Mouse (Mus musculus): ENCODE measurements around the gene Xpo6. TPM values are rescaled to one million over a fixed set of nuclear protein-coding genes. Genes with fewer than 3 reads are reported as not detected.

Xpo6 gene
- total RNA-seq, 1 experiment: 92.7 TPM

- Histone ChIP-seq H3K9ac (ENCODE audit: insufficient read depth, low read depth, low read length, poor library complexity, severe bottlenecking) (no peak overlapping the region), H3K4me3 (ENCODE audit: insufficient read depth in 1 of 2, low read depth in 1 of 2, low read length in 2 of 2, poor library complexity in 1 of 2, severe bottlenecking in 1 of 2) (no peak overlapping the region), H3K36me3 (ENCODE audit: control insufficient read depth, insufficient read depth, low read length, poor library complexity, severe bottlenecking) (no peaks in the 10 kb centered on the region), H3K9me3 (ENCODE audit: control insufficient read depth, insufficient read depth, low read depth, low read length) (no peaks in the 10 kb centered on the region), H3K27ac (ENCODE audit: insufficient read depth, low read depth, low read length, poor library complexity, severe bottlenecking) (no peak overlapping the region), H3K4me1 (ENCODE audit: control insufficient read depth in 2 of 2, insufficient read depth in 2 of 2, low read length in 2 of 2, poor library complexity in 1 of 2) (no peaks in the 10 kb centered on the region)
- no peak for DNase-seq (ENCODE audit: low read depth, low spot score)
- TF ChIP-seq HCFC1 (IDR thresholded peaks at IDR 0.05; ENCODE audit: borderline replicate concordance, insufficient read depth, low read length): no peak
- no peak for TF ChIP-seq ZNF384 (IDR thresholded peaks at IDR 0.05; ENCODE audit: low read depth, low read length)
- no peak for TF ChIP-seq ZC3H11A (IDR thresholded peaks at IDR 0.05; ENCODE audit: borderline replicate concordance, low read depth, low read length)
- TF ChIP-seq CHD2 (IDR thresholded peaks at IDR 0.05; ENCODE audit: low read depth, low read length): no peak
- TF ChIP-seq MAFK (IDR thresholded peaks at IDR 0.05; ENCODE audit: insufficient read depth, low read depth, low read length): no peak
- in situ Hi-C loops (cut with MboI; ENCODE audit: low sequenced_read_pairs in 2 of 2, unreplicated experiment in 2 of 2): no loop called here
Observed at GRCm38 (mm10) chr7:126066777-126067176, 133.5 kb downstream of the Xpo6 start.

- H3K27ac ChIP-seq (ENCODE audit: insufficient read depth, low read depth, low read length, poor library complexity, severe bottlenecking): no peak overlapping the region
- H3K4me1 ChIP-seq (ENCODE audit: control insufficient read depth in 2 of 2, insufficient read depth in 2 of 2, low read length in 2 of 2, poor library complexity in 1 of 2): no peaks in the 10 kb centered on the region
- no peaks in the 10 kb centered on the region for H3K9me3 ChIP-seq (ENCODE audit: control insufficient read depth, insufficient read depth, low read depth, low read length)
- H3K9ac ChIP-seq (ENCODE audit: insufficient read depth, low read depth, low read length, poor library complexity, severe bottlenecking): no peak overlapping the region
- DNase-seq (ENCODE audit: low read depth, low spot score): no peak
- TF ChIP-seq ZC3H11A (IDR thresholded peaks at IDR 0.05; ENCODE audit: borderline replicate concordance, low read depth, low read length) (no peak), ZNF384 (IDR thresholded peaks at IDR 0.05; ENCODE audit: low read depth, low read length) (no peak), HCFC1 (IDR thresholded peaks at IDR 0.05; ENCODE audit: borderline replicate concordance, insufficient read depth, low read length) (no peak)
- H3K36me3 ChIP-seq (ENCODE audit: control insufficient read depth, insufficient read depth, low read length, poor library complexity, severe bottlenecking): no peaks in the 10 kb centered on the region
- no peak overlapping the region for H3K4me3 ChIP-seq (ENCODE audit: insufficient read depth in 1 of 2, low read depth in 1 of 2, low read length in 2 of 2, poor library complexity in 1 of 2, severe bottlenecking in 1 of 2)
- in situ Hi-C loops (cut with MboI; ENCODE audit: low sequenced_read_pairs in 2 of 2, unreplicated experiment in 2 of 2): no loop called here
Observed at GRCm38 (mm10) chr7:126065243-126065876, 134.9 kb downstream of the Xpo6 start.

GRCm38 (mm10) chr7:126062228-126062627 is 138.1 kb downstream of the Xpo6 start:
- no peak overlapping the region for H3K4me3 ChIP-seq (ENCODE audit: insufficient read depth in 1 of 2, low read depth in 1 of 2, low read length in 2 of 2, poor library complexity in 1 of 2, severe bottlenecking in 1 of 2)
- in situ Hi-C loops (cut with MboI; ENCODE audit: low sequenced_read_pairs in 2 of 2, unreplicated experiment in 2 of 2): no loop called here
- no peak overlapping the region for H3K9ac ChIP-seq (ENCODE audit: insufficient read depth, low read depth, low read length, poor library complexity, severe bottlenecking)
- H3K4me1 ChIP-seq (ENCODE audit: control insufficient read depth in 2 of 2, insufficient read depth in 2 of 2, low read length in 2 of 2, poor library complexity in 1 of 2): no peaks in the 10 kb centered on the region
- DNase-seq (ENCODE audit: low read depth, low spot score): no peak
- TF ChIP-seq MAFK (IDR thresholded peaks at IDR 0.05; ENCODE audit: insufficient read depth, low read depth, low read length) (no peak), ZC3H11A (IDR thresholded peaks at IDR 0.05; ENCODE audit: borderline replicate concordance, low read depth, low read length) (no peak), ZNF384 (IDR thresholded peaks at IDR 0.05; ENCODE audit: low read depth, low read length) (no peak), HCFC1 (IDR thresholded peaks at IDR 0.05; ENCODE audit: borderline replicate concordance, insufficient read depth, low read length) (no peak), CHD2 (IDR thresholded peaks at IDR 0.05; ENCODE audit: low read depth, low read length) (no peak)
- no peaks in the 10 kb centered on the region for H3K9me3 ChIP-seq (ENCODE audit: control insufficient read depth, insufficient read depth, low read depth, low read length)
- H3K27ac ChIP-seq (ENCODE audit: insufficient read depth, low read depth, low read length, poor library complexity, severe bottlenecking): no peak overlapping the region
- no peaks in the 10 kb centered on the region for H3K36me3 ChIP-seq (ENCODE audit: control insufficient read depth, insufficient read depth, low read length, poor library complexity, severe bottlenecking)

GRCm38 (mm10) chr7:126058918-126059317 is 141.4 kb downstream of the Xpo6 start:
- H3K36me3 ChIP-seq (ENCODE audit: control insufficient read depth, insufficient read depth, low read length, poor library complexity, severe bottlenecking): no peaks in the 10 kb centered on the region
- H3K4me3 ChIP-seq (ENCODE audit: insufficient read depth in 1 of 2, low read depth in 1 of 2, low read length in 2 of 2, poor library complexity in 1 of 2, severe bottlenecking in 1 of 2): no peak overlapping the region
- H3K27ac ChIP-seq (ENCODE audit: insufficient read depth, low read depth, low read length, poor library complexity, severe bottlenecking): no peak overlapping the region
- H3K4me1 ChIP-seq (ENCODE audit: control insufficient read depth in 2 of 2, insufficient read depth in 2 of 2, low read length in 2 of 2, poor library complexity in 1 of 2): no peaks in the 10 kb centered on the region
- TF ChIP-seq ZNF384 (IDR thresholded peaks at IDR 0.05; ENCODE audit: low read depth, low read length): no peak
- in situ Hi-C loops (cut with MboI; ENCODE audit: low sequenced_read_pairs in 2 of 2, unreplicated experiment in 2 of 2): no loop called here
- H3K9me3 ChIP-seq (ENCODE audit: control insufficient read depth, insufficient read depth, low read depth, low read length): no peaks in the 10 kb centered on the region
- DNase-seq (ENCODE audit: low read depth, low spot score): no peak
- no peak overlapping the region for H3K9ac ChIP-seq (ENCODE audit: insufficient read depth, low read depth, low read length, poor library complexity, severe bottlenecking)

- no peaks in the 10 kb centered on the region for H3K36me3 ChIP-seq (ENCODE audit: control insufficient read depth, insufficient read depth, low read length, poor library complexity, severe bottlenecking)
- no peaks in the 10 kb centered on the region for H3K4me1 ChIP-seq (ENCODE audit: control insufficient read depth in 2 of 2, insufficient read depth in 2 of 2, low read length in 2 of 2, poor library complexity in 1 of 2)
- TF ChIP-seq MAFK (IDR thresholded peaks at IDR 0.05; ENCODE audit: insufficient read depth, low read depth, low read length) (no peak), ZNF384 (IDR thresholded peaks at IDR 0.05; ENCODE audit: low read depth, low read length) (no peak), HCFC1 (IDR thresholded peaks at IDR 0.05; ENCODE audit: borderline replicate concordance, insufficient read depth, low read length) (no peak), CHD2 (IDR thresholded peaks at IDR 0.05; ENCODE audit: low read depth, low read length) (no peak), ZC3H11A (IDR thresholded peaks at IDR 0.05; ENCODE audit: borderline replicate concordance, low read depth, low read length) (no peak)
- DNase-seq (ENCODE audit: low read depth, low spot score): no peak
- no peak overlapping the region for H3K9ac ChIP-seq (ENCODE audit: insufficient read depth, low read depth, low read length, poor library complexity, severe bottlenecking)
- in situ Hi-C loops (cut with MboI; ENCODE audit: low sequenced_read_pairs in 2 of 2, unreplicated experiment in 2 of 2): no loop called here
- H3K27ac ChIP-seq (ENCODE audit: insufficient read depth, low read depth, low read length, poor library complexity, severe bottlenecking): no peak overlapping the region
- no peaks in the 10 kb centered on the region for H3K9me3 ChIP-seq (ENCODE audit: control insufficient read depth, insufficient read depth, low read depth, low read length)
- H3K4me3 ChIP-seq (ENCODE audit: insufficient read depth in 1 of 2, low read depth in 1 of 2, low read length in 2 of 2, poor library complexity in 1 of 2, severe bottlenecking in 1 of 2): no peak overlapping the region
Observed at GRCm38 (mm10) chr7:126057332-126057914, 142.9 kb downstream of the Xpo6 start.
